Mouse (Mus musculus) ES-E14 (cell line): ENCODE results near the gene Chrna4. TPM values are rescaled to one million over a fixed set of nuclear protein-coding genes. Genes with fewer than 3 reads are reported as not detected.

Source experiments
- DNase-seq: peaks from one replicate; pipeline ENCODE4 v3.0.0-alpha.2; 2013; ENCODE audit warnings: low read depth, low spot score
- H3K27ac ChIP-seq: 2 replicates; pipeline ENCODE4 v1.5.1; 2012; ENCODE audit warnings: low read depth, mild to moderate bottlenecking, low read length, moderate library complexity, mixed read lengths; ENCODE audit not compliant: poor library complexity, insufficient read depth, severe bottlenecking
- H3K36me3 ChIP-seq: 2 replicates; pipeline ENCODE4 v1.6.1; 2012; ENCODE audit warnings: mild to moderate bottlenecking, low read length, moderate library complexity, mixed read lengths; ENCODE audit not compliant: control insufficient read depth, poor library complexity, insufficient read depth, severe bottlenecking
- H3K4me1 ChIP-seq, 2 experiments: fragments of 150-350 bp in 1 of 2; sonication (generic) in 1 of 2; 2 replicates each; pipeline ENCODE4 v1.6.1; 2012; ENCODE audit warnings: low read length in 2 of 2, mild to moderate bottlenecking in 1 of 2, mixed read lengths in 1 of 2; ENCODE audit not compliant: control insufficient read depth in 2 of 2, insufficient read depth in 2 of 2, poor library complexity in 1 of 2
- H3K4me3 ChIP-seq, 2 experiments: fragments of 150-350 bp in 1 of 2; sonication (generic) in 1 of 2; 2 replicates each; pipeline ENCODE4 v1.5.1; 2012; ENCODE audit warnings: low read length in 2 of 2, low read depth in 1 of 2, mild to moderate bottlenecking in 1 of 2, mixed read lengths in 1 of 2; ENCODE audit not compliant: insufficient read depth in 1 of 2, poor library complexity in 1 of 2, severe bottlenecking in 1 of 2
- H3K9ac ChIP-seq: 2 replicates; pipeline ENCODE4 v1.6.1; 2012; ENCODE audit warnings: low read depth, mild to moderate bottlenecking, low read length, mixed read lengths; ENCODE audit not compliant: poor library complexity, insufficient read depth, severe bottlenecking
- H3K9me3 ChIP-seq: fragments of 150-350 bp; sonication (generic); 2 replicates; pipeline ENCODE4 v1.6.1; 2012; ENCODE audit warnings: low read depth, mild to moderate bottlenecking, low read length; ENCODE audit not compliant: control insufficient read depth, insufficient read depth
- CHD2 ChIP-seq: IDR thresholded peaks from 2 replicates; pipeline ENCODE4 v1.6.1; 2014; ENCODE audit warnings: mild to moderate bottlenecking, low read depth, low read length, inconsistent platforms
- HCFC1 ChIP-seq: IDR thresholded peaks from 2 replicates; pipeline ENCODE4 v1.6.1; 2012; ENCODE audit warnings: low read length, inconsistent platforms, borderline replicate concordance; ENCODE audit not compliant: insufficient read depth
- MAFK ChIP-seq: IDR thresholded peaks from 2 replicates; pipeline ENCODE4 v1.6.1; 2014; ENCODE audit warnings: mild to moderate bottlenecking, low read depth, low read length, inconsistent platforms; ENCODE audit not compliant: insufficient read depth
- ZC3H11A ChIP-seq: IDR thresholded peaks from 2 replicates; pipeline ENCODE4 v1.6.1; 2012; ENCODE audit warnings: low read depth, mild to moderate bottlenecking, inconsistent platforms, low read length, borderline replicate concordance
- ZNF384 ChIP-seq: IDR thresholded peaks from 2 replicates; pipeline ENCODE4 v1.6.1; 2012; ENCODE audit warnings: low read depth, low read length, inconsistent platforms
- in situ Hi-C, 2 experiments: fragments of 600-800 bp; cut with MboI; formaldehyde crosslinking; loops; one replicate each; pipeline ENCODE4 v1.15.1; 2025; ENCODE audit warnings: low sequenced_read_pairs in 2 of 2, inconsistent platforms in 1 of 2; ENCODE audit not compliant: unreplicated experiment in 2 of 2
- total RNA-seq: library from RNA; depleted of rRNA; stranded (reverse); fragments of 300-350 nt; gene quantifications from 2 replicates; pipeline ENCODE4 v1.2.3, GENCODE M21; 2012

The Chrna4 gene
- total RNA-seq, 1 experiment: 0.71 TPM

DNA sequence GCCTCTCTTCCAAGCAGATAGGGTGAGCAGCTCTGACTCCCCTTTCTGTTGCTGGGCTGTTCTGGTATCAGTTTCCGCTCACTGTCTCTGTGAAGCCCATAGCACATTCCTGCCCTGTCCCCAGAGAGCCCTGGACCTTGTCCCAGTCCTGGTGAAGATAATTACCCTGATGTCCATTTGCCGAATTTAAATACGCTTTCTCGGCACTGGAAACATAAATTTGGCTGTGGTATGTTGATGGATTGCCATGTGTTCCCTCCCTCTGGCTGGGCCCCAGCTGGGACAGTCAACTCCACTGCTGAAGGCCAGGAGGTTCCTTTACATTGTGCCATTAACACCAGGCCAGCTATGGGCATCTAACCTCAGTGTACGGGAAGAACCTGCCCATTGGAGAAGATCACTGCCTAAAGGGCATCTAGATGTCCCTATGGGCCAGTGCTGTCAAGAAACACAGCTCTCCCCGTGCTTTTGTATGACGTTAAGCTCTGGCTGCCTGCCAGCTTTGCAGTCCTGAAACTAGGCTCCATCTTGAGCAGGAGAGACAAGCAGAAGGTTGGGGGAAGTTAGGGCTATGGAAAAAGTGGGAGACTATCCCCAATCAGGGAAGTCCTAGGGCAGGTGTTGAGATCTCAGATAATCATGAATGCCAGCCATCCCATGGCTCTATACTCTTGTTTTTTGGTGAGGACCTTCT, 5.1 kb upstream of the Chrna4 start:
- Histone ChIP-seq H3K4me3 (no peak overlapping the region), H3K27ac (no peak overlapping the region), H3K9me3 (no peaks in the 10 kb centered on the region), H3K4me1 (peaks cover 2 to 5% of the 10 kb centered on the region in 2 experiments; a peak in 1 of 4 replicates), H3K36me3 (no peaks in the 10 kb centered on the region), H3K9ac (no peak overlapping the region)
- in situ Hi-C loops: no loop called here
- DNase-seq: no peak
- TF ChIP-seq ZNF384 (no peak), CHD2 (no peak), MAFK (no peak), ZC3H11A (no peak), HCFC1 (no peak)

- no peak for DNase-seq
- Histone ChIP-seq H3K4me3 (no peak overlapping the region), H3K36me3 (no peaks in the 10 kb centered on the region), H3K9ac (no peak overlapping the region), H3K4me1 (peaks cover 4 to 23% of the 10 kb centered on the region in 2 experiments; a peak in 3 of 4 replicates), H3K27ac (no peak overlapping the region), H3K9me3 (no peaks in the 10 kb centered on the region)
- in situ Hi-C loops: no loop called here
- no peak for TF ChIP-seq HCFC1
Measured at GRCm38 (mm10) chr2:181044001-181044400, 655 bp upstream of the Chrna4 start.

DNA sequence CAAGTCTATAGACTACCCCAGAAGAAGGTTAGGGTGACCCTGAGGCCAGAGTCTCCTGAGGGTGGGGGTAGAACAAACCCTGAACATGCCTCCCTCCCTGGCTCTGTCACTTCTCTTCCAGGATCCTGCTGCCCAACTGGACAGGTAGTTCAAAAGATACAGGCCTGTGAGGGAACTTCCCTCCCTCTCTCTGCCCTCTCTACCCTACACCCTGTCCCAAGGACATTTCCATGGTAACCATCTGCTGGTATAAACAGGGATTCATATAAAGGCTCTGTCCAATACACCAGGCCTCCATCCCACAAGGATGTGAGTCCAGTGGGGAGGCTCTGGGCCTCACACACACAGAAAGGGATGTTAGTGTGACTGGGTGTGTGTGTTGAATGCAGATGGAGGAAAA, 970 bp downstream of the Chrna4 start:
- DNase-seq: no peak
- H3K27ac ChIP-seq: no peak overlapping the region
- no peak overlapping the region for H3K4me3 ChIP-seq
- H3K36me3 ChIP-seq: no peaks in the 10 kb centered on the region
- H3K4me1 ChIP-seq: peaks cover 4 to 27% of the 10 kb centered on the region in 2 experiments; a peak in 3 of 4 replicates
- in situ Hi-C loops: no loop called here
- no peak overlapping the region; the same call in 1 of the 2 replicates for H3K9ac ChIP-seq
- TF ChIP-seq ZC3H11A (no peak), CHD2 (no peak), ZNF384 (no peak), MAFK (no peak), HCFC1 (no peak)
- no peaks in the 10 kb centered on the region for H3K9me3 ChIP-seq

- TF ChIP-seq ZNF384 (no peak), MAFK (0 out of 2 replicates have a peak, but pooled peaks have one; percentile 3)
- Histone ChIP-seq H3K27ac (no peak overlapping the region), H3K4me1 (peaks cover 4 to 27% of the 10 kb centered on the region in 2 experiments; a peak in 3 of 4 replicates), H3K9ac (no peak overlapping the region; the same call in 1 of the 2 replicates), H3K36me3 (no peaks in the 10 kb centered on the region), H3K9me3 (no peaks in the 10 kb centered on the region), H3K4me3 (no peak overlapping the region)
- in situ Hi-C loops: no loop called here
- DNase-seq: no peak
Measured at GRCm38 (mm10) chr2:181041941-181042340, 1.4 kb downstream of the Chrna4 start.

DNA sequence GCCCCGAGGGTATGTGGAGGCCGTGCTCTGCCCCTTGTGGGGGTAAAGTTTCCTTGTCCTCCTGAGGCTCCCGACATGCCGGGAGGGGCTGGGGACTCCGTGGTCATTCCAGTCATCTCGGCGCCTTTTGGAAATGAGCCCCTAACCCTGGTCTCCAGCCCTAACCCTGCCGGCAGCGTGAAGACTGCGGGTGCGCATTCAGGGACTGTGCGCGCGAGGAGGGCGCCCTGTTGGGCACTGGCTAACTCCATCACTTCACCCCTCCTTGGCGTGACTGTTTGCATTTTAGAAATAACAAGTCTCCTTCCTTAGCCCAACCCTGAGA, 4.0 kb downstream of the Chrna4 start:
- DNase-seq: no peak
- no peaks in the 10 kb centered on the region for H3K36me3 ChIP-seq
- peak overlapping the region; percentile 64 to 65; a peak in 3 of 4 replicates for H3K4me3 ChIP-seq
- no peak overlapping the region for H3K27ac ChIP-seq
- no peak overlapping the region for H3K9ac ChIP-seq
- TF ChIP-seq CHD2 (no peak), MAFK (no peak), HCFC1 (no peak), ZC3H11A (no peak), ZNF384 (no peak)
- H3K9me3 ChIP-seq: no peaks in the 10 kb centered on the region
- H3K4me1 ChIP-seq: peaks cover 4 to 27% of the 10 kb centered on the region in 2 experiments; a peak in 3 of 4 replicates
- in situ Hi-C loops: no loop called here
